In the genomic region with DNA sequence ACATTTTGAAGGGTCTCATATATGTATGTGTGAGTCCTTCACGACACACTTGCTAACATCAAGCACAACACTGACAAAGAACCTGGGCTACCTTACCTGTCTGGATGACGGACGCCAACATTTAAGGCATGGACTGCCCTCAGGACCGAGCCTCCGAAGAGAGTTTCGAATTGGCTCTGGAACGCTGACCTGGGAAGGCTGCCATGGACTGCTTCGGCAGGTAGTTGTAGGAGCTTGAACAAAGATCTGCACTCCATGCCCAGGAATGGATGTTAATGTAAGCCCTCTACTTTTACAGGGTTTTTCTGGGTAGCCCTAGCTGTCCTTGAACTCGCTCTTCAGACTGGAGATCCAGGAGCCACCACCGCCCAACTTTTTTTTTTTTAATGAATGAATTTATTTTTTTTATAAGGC, we compare ENCODE assay signal across 8 mouse cellular contexts. TPM values are rescaled to one million over a fixed set of nuclear protein-coding genes. Genes with fewer than 3 reads are reported as not detected.
A peak's percentile ranks its signal among the peaks of the same experiment; 100 is the strongest.
DNase-seq lines count a peak whose midpoint lies in the region; ATAC-seq and TF ChIP-seq lines count a peak whose summit lies in the region.

No protein-coding gene starts in this region.

- 14% methylated on average over 10 of the region's 10 CpGs for WGBS in kidney, adult 2 months
- 3% methylated on average over 10 of the region's 10 CpGs for WGBS in forebrain, postnatal 0 days
- under 1% methylated on average over 10 of the region's 10 CpGs for WGBS in limb, embryonic 13.5 days
- WGBS in neural tube, embryonic 14.5 days: 4% methylated on average over 10 of the region's 10 CpGs

- no peaks in the 10 kb centered on the region for H3K36me3 ChIP-seq in kidney, adult 2 months (ENCODE audit: control insufficient read depth, insufficient read depth, low read length)
- H3K36me3 ChIP-seq in forebrain, postnatal 0 days (ENCODE audit: insufficient read depth): no peaks in the 10 kb centered on the region
- no peaks in the 10 kb centered on the region for H3K36me3 ChIP-seq in limb, embryonic 13.5 days
- no peaks in the 10 kb centered on the region for H3K36me3 ChIP-seq in neural tube, embryonic 14.5 days (ENCODE audit: control insufficient read depth, insufficient read depth, low read length)

- H3K27me3 ChIP-seq in kidney, adult 2 months (replicated peaks; ENCODE audit: control insufficient read depth, insufficient read depth, low read length): no peaks in the 10 kb centered on the region
- no peaks in the 10 kb centered on the region; the same call in 1 of the 2 replicates for H3K27me3 ChIP-seq in forebrain, postnatal 0 days (ENCODE audit: insufficient read depth, low read length)
- no peaks in the 10 kb centered on the region for H3K27me3 ChIP-seq in limb, embryonic 13.5 days
- no peaks in the 10 kb centered on the region for H3K27me3 ChIP-seq in neural tube, embryonic 14.5 days (ENCODE audit: control insufficient read depth, insufficient read depth, low read length)

- TF ChIP-seq POLR2A in kidney, adult 2 months (IDR thresholded peaks at IDR 0.05; ENCODE audit: low read depth, low read length): no peak

- TF ChIP-seq CTCF in kidney, adult 2 months (conservative IDR thresholded peaks at IDR 0.05; ENCODE audit: insufficient read depth, insufficient read length, low read depth, low read length): no peak
- no peak for TF ChIP-seq CTCF in forebrain, postnatal 0 days (IDR thresholded peaks at IDR 0.05; ENCODE audit: low read depth)

- ATAC-seq in forebrain, postnatal 0 days: no peak
- no peak for ATAC-seq in limb, embryonic 13.5 days (ENCODE audit: low FRiP score, low read depth)
- no peak for ATAC-seq in neural tube, embryonic 14.5 days (ENCODE audit: low read depth)

- H3K27ac ChIP-seq in kidney, adult 2 months (ENCODE audit: insufficient read depth, low read depth, low read length): no peak overlapping the region
- no peak overlapping the region for H3K27ac ChIP-seq in forebrain, postnatal 0 days (ENCODE audit: low read depth, low read length)
- H3K27ac ChIP-seq in limb, embryonic 13.5 days: no peak overlapping the region
- no peak overlapping the region for H3K27ac ChIP-seq in neural tube, embryonic 14.5 days (ENCODE audit: low read depth, low read length)

- H3K9me3 ChIP-seq in forebrain, postnatal 0 days (ENCODE audit: low read length): no peaks in the 10 kb centered on the region
- H3K9me3 ChIP-seq in limb, embryonic 13.5 days: no peaks in the 10 kb centered on the region
- no peaks in the 10 kb centered on the region for H3K9me3 ChIP-seq in neural tube, embryonic 14.5 days (ENCODE audit: control insufficient read depth, low read length)

- H3K4me3 ChIP-seq in kidney, adult 2 months (ENCODE audit: insufficient read depth, low read depth, low read length): peak overlapping the region; percentile 32
- peak overlapping the region; percentile 47 for H3K4me3 ChIP-seq in forebrain, postnatal 0 days (ENCODE audit: low read depth, low read length)
- peak overlapping the region; percentile 55 for H3K4me3 ChIP-seq in limb, embryonic 13.5 days
- H3K4me3 ChIP-seq in neural tube, embryonic 14.5 days (ENCODE audit: low read depth, low read length): peak overlapping the region; percentile 51

- H3K4me2 ChIP-seq in forebrain, postnatal 0 days (ENCODE audit: low read depth): peak overlapping the region; percentile 46
- H3K4me2 ChIP-seq in limb, embryonic 13.5 days (replicated peaks): peak overlapping the region; percentile 70
- H3K4me2 ChIP-seq in neural tube, embryonic 14.5 days (ENCODE audit: low read depth, low read length): peak overlapping the region; percentile 58

- peak; percentile 24 for DNase-seq in kidney, adult 2 months
- no peak for DNase-seq in kidney, adult 9 months
- peak; percentile 17 for DNase-seq in brain, adult 2 months (ENCODE audit: low read depth, low spot score)
- peak; percentile 9 for DNase-seq in forebrain, postnatal 0 days
- no peak for DNase-seq in natural killer cell, adult 2 months (ENCODE audit: low spot score in 2 of 2)
- no peak for DNase-seq in right cerebral cortex, adult 18-20 months

- 0 out of 2 replicates have a peak overlapping the region, but pooled peaks have one; percentile 60 for H3K9ac ChIP-seq in forebrain, postnatal 0 days
- H3K9ac ChIP-seq in limb, embryonic 13.5 days: peak overlapping the region; percentile 67
- no peak overlapping the region for H3K9ac ChIP-seq in neural tube, embryonic 14.5 days (replicated peaks; ENCODE audit: low read depth, low read length)

- no peaks in the 10 kb centered on the region for H3K4me1 ChIP-seq in kidney, adult 2 months (ENCODE audit: control insufficient read depth, insufficient read depth, low read length)
- H3K4me1 ChIP-seq in forebrain, postnatal 0 days (ENCODE audit: insufficient read depth): peaks cover 11% of the 10 kb centered on the region
- H3K4me1 ChIP-seq in limb, embryonic 13.5 days: 0 out of 2 replicates have a peak, but pooled peaks cover 3% of the 10 kb centered on the region
- no peaks in the 10 kb centered on the region for H3K4me1 ChIP-seq in neural tube, embryonic 14.5 days (ENCODE audit: control insufficient read depth, insufficient read depth, low read length)

RNA-seq across cellular contexts. Expression of a gene that starts 44.0 kb away (rescaled TPM):
- polyA plus RNA-seq in kidney, adult 2 months (2012; rRNA removed): 29.9 and 30.2 TPM in 2 replicates
- total RNA-seq in forebrain, postnatal 0 days (2014; rRNA removed): 81.7 and 90.9 TPM in 2 replicates
- polyA plus RNA-seq in forebrain, postnatal 0 days (2015; fragmentation: Nextera tagmentation; extraction: Ambion mirVana): 72.7 and 85.3 TPM in 2 replicates
- 139 and 140 TPM in 2 replicates for polyA plus RNA-seq in limb, embryonic 13.5 days (2015; fragmentation: Nextera tagmentation; extraction: Ambion mirVana)
- 68.2 and 87.9 TPM in 2 replicates for polyA plus RNA-seq in neural tube, embryonic 14.5 days (2014; fragmentation: Nextera tagmentation; extraction: Ambion mirVana)

Comparison
In these comparisons a context has a peak if more than half of its experiments do, and no peak if none do; other contexts are left out.
1. DNase-seq: peak in kidney, adult 2 months (single experiment), brain, adult 2 months (single experiment) and forebrain, postnatal 0 days (single experiment); none in kidney, adult 9 months (single experiment), natural killer cell, adult 2 months (0 of 2) and right cerebral cortex, adult 18-20 months (single experiment).
2. Peak in every context shown above with its lines, with median percentiles within 50 percentile points of each other: H3K4me3 ChIP-seq and H3K4me2 ChIP-seq.